Mouse (Mus musculus): ENCODE measurements around the gene Tollip.
A peak's percentile ranks its signal among the peaks of the same experiment; 100 is the strongest.
"Not testable (repeated sequence)": the region's sequence is repeated elsewhere in the genome, so short reads cannot be mapped to it uniquely, and the experiment has no call there.

Tollip gene

DNA sequence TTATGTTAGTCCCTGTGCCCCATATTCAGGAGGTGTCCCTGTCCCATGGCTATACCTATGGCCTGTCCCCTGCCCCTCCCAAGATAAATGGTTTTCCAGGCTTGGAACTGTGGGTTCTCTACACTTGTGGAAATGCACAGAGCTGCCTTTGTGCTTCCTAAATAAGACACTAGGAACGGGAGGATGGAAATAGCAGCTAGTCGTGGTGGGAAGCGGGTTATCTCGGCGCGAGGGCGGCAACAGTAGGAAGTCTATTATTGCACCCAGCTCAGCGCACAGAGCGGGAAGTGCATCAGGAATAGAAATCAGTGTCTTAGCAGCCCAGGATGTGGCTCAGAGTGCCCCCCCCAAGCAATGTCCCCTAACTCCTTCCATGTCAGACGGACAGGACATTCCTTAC is 10.3 kb upstream of the Tollip start:
- no peak for DNase-seq

- DNase-seq, result peak; percentile 90 to 95
Observed at GRCm38 (mm10) chr7:141924917-141925316, 6.6 kb upstream of the Tollip start.

- not testable (repeated sequence) for DNase-seq
Observed at GRCm38 (mm10) chr7:141924121-141924520, 5.8 kb upstream of the Tollip start.

DNA sequence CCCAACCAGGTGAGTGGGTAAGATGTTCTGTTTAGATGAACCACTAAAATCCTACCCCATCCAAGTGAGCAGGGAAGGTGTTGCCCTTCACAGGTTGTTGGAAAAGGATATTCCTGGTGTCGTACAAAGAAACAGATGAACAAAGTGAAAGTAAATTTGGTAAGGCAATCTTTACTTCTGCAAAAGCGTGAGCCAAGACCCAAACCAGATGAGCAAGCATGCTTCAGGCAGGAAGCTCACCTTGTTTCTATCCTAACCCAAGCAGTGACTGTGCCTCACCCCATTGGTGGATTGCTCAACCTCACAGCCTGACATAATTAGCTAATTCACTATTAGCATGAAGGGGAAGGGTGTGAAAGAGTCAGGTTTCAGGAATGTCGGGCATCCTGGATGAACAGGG is 7.0 kb downstream of the Tollip start:
- DNase-seq, result no peak

DNA sequence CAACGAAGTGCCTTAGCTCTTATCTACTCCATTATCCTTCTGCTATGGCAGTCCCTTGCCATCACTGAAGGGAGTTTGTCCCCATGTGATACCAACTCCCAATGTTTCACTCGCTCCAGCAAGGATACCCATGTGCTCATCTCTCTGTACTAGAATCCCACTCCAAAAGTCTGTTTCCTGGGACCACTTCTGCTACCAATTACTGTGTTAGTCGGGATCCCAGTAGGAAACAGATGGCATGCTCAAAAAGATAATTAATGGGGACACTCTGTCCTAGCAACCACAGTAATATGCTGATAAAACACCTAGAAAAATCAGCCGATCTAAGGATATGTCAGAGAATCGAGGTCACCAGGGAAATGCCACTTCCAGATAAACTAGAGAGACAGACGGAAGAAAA is 9.7 kb downstream of the Tollip start:
- no peak for DNase-seq

DNA sequence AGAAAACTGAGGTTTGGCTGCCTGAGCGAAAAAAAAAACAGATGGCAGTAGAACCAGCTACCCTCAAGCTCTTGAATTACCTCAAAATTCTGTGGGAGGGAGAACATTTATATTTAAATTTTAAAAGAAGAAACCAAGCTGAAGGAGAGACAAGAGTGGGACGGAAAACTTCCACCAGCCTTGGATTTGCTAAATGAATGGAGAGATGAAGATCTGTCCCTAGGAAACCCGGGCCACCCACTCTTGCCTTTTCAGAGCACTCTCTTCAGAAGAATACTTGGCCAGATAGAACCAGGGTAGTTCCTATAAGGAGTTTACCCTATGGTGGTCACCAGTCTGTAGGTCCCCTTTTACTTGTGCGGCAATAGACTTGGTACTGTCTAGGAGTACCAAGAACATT is 15.5 kb downstream of the Tollip start:
- DNase-seq, result peak in 1 of 2 experiments; percentile 40

GRCm38 (mm10) chr7:141902269-141902729 is 16.0 kb downstream of the Tollip start:
- DNase-seq, result peak; percentile 100

- DNase-seq, result no peak
Observed at GRCm38 (mm10) chr7:141901825-141902224, 16.5 kb downstream of the Tollip start.

DNA sequence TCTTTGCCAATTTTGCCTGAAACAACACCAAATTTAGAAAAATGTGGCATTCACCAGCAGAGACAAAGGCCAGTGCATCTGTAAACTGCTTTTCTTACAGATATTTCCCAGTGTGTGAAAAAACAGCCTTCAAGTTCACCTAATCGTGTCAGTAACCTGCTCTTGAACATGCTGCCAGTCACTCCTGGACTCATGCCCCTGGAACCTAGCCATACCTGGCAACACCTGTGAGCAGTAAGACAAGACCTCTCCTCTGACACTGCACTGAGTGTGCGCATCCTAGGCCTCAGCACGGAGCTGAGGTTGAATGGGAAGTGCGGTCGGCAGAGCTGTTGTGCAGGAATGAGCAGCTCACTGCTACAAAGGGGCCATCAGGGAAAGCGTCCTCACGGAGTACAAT is 26.2 kb downstream of the Tollip start:
- peak; percentile 58 to 71 for DNase-seq

DNA sequence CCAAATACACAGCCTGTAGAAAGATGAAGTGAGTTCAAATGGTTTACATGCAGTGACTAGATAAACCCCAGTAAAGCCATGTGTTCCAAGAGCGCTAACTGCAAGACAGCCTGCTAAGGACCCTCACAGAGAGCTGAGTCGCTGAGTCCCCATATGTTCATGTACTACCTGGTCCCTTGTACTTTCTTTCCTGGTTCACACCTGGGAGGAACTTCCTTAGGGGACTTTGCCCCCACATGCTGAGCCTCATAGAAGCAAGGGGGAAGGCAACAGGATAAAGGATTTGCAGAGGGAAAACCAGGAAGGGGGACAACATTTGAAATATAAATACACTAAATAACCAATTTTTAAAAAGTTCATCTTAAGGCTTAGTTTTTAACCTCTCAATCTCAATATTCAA is 39.5 kb downstream of the Tollip start:
- no peak for DNase-seq

GRCm38 (mm10) chr7:141874891-141875290 is 43.4 kb downstream of the Tollip start:
- DNase-seq, result no peak

- DNase-seq, result peak in 1 of 2 experiments; percentile 32
Observed at GRCm38 (mm10) chr7:141870553-141870952, 47.8 kb downstream of the Tollip start.

DNA sequence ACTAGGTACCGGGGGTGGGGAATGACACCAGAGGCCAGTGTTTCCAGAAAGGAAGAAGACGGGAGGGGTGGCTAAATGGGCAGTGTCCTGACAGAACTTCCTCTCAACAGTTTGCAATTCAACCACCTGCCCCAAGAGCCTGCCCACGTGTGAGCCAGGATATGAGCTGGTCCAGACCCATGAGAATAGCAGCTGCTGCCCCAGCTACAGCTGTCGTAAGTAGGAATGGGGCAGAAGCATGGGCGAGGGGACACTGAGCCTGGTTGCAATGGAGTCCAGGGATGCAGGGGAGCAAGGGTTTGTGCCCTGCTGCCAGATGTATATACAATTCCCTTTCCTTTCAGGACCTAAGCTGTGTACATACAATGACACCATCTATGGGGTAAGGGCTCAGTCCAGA is 48.7 kb downstream of the Tollip start:
- no peak for DNase-seq

GRCm38 (mm10) chr7:141861046-141861445 is 57.3 kb downstream of the Tollip start:
- no peak for DNase-seq

DNA sequence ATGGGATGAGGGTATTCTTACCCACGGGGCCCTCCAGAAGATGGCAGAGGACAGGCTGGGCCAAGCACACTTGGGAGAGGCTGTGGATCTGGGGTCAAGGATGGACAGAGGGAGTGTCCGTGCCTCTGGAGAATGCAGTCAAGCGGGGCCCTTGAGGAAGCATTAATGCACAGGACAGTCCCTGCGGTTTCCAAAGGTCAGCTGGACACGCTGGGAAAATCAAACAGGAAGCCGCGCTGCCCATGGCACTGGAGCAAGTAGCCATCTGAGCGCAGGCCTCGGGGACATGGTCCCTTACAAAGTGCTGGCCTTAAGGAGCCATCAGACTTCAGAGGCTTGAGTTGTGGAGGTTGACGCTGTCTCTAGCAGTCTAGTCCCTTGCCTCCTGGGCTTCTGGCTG is 78.0 kb downstream of the Tollip start:
- DNase-seq, result no peak

DNA sequence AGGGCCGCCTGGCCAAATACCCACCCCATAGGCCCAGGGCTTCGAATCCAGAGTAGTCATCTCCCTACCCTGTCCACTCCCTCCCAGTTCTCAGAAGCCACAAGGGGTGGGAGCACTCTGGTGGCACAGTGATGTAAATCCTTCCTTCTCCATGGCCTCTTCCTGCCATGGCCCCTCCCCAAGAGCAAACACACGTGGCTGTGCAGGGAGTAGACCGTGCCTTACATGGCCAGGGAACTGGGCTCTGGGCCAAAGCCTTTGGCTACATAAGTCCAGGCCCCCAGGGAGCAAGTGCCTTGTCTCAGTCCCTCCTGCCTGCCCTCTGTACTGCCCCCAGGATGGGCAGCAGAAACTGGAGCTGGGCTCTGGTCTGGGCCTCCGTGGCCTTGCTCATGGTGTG is 79.5 kb downstream of the Tollip start, which contains the start of gene Muc5b:
TSS of gene Muc5b (plus strand) at position 292 of the 400 bp plus-strand sequence.
- DNase-seq, result peak in 1 of 2 experiments; percentile 48

GRCm38 (mm10) chr7:141836423-141836822 is 81.9 kb downstream of the Tollip start:
- DNase-seq, result no peak

- peak; percentile 20 to 25 for DNase-seq
Observed at GRCm38 (mm10) chr7:141835941-141836340, 82.4 kb downstream of the Tollip start.
